ENCODE assay signal across 22 mouse cellular contexts in the genomic region with DNA sequence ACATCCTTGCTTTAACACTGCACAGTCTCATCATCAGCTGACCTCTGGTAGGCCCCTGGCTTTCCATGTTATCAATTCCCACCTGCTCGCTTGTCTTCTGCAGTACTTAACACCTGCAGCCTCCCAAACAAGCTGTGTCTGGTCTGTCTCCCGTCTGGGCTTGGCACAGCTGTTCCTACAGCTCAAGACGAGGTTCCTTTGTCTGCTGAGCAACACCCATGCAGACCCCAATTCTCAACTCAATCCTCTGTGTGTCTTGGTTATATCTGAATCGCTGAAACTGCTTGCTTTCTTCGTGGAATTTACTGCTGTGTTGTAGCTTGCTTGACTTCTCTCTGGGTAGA. TPM values are rescaled to one million over a fixed set of nuclear protein-coding genes. Genes with fewer than 3 reads are reported as not detected.
DNase-seq lines count a peak whose midpoint lies in the region; ATAC-seq and TF ChIP-seq lines count a peak whose summit lies in the region.
"Had no signal": no experiment of that assay in that cellular context is flagged by ENCODE, and none has a peak within 500 bp of the region (broad histone marks: within the 10 kb centered on the region; RNA-seq: fewer than 3 reads in every experiment).

No protein-coding gene starts in this region.

- no peaks in the 10 kb centered on the region for H3K36me3 ChIP-seq in intestine, embryonic 15.5 days
- no peaks in the 10 kb centered on the region for H3K36me3 ChIP-seq in intestine, postnatal 0 days (ENCODE audit: control insufficient read depth, insufficient read depth)
- H3K36me3 ChIP-seq in forebrain, embryonic 14.5 days (ENCODE audit: control insufficient read depth, insufficient read depth, low read length), result no peaks in the 10 kb centered on the region
- H3K36me3 ChIP-seq in hindbrain, embryonic 15.5 days, result no peaks in the 10 kb centered on the region
- H3K36me3 ChIP-seq in neural tube, embryonic 12.5 days, result no peaks in the 10 kb centered on the region
- H3K36me3 ChIP-seq: heart, embryonic 13.5 days; limb, embryonic 15.5 days had no signal

- no peaks in the 10 kb centered on the region for H3K9me3 ChIP-seq in intestine, embryonic 15.5 days
- no peaks in the 10 kb centered on the region for H3K9me3 ChIP-seq in intestine, postnatal 0 days (ENCODE audit: control insufficient read depth)
- no peaks in the 10 kb centered on the region for H3K9me3 ChIP-seq in forebrain, embryonic 14.5 days (replicated peaks; ENCODE audit: control insufficient read depth, low read length)
- H3K9me3 ChIP-seq in hindbrain, embryonic 15.5 days, result no peaks in the 10 kb centered on the region
- no peaks in the 10 kb centered on the region for H3K9me3 ChIP-seq in neural tube, embryonic 12.5 days
- H3K9me3 ChIP-seq: heart, embryonic 13.5 days; limb, embryonic 15.5 days had no signal

- TF ChIP-seq CTCF in intestine, postnatal 0 days (IDR thresholded peaks at IDR 0.05; ENCODE audit: low read depth), result no peak

- no peak overlapping the region for H3K9ac ChIP-seq in intestine, embryonic 15.5 days
- H3K9ac ChIP-seq in intestine, postnatal 0 days (ENCODE audit: low read depth, low read length), result no peak overlapping the region
- no peak overlapping the region; the same call in 1 of the 2 replicates for H3K9ac ChIP-seq in forebrain, embryonic 14.5 days (ENCODE audit: low read length)
- H3K9ac ChIP-seq in hindbrain, embryonic 15.5 days, result no peak overlapping the region
- H3K9ac ChIP-seq in neural tube, embryonic 12.5 days, result no peak overlapping the region
- H3K9ac ChIP-seq: heart, embryonic 13.5 days; limb, embryonic 15.5 days had no signal

- DNase-seq in forebrain, embryonic 14.5 days (ENCODE audit: low spot score), result peak; percentile 74
- no peak for DNase-seq in right cerebral cortex, adult 18-20 months
- DNase-seq in lung, postnatal 25 days (ENCODE audit: low spot score), result no peak
- DNase-seq: adrenal gland, postnatal 14 days; cerebellum, adult 18-20 months; heart, postnatal 36 days; kidney, adult 11 months; kidney, postnatal 14 days; lung, postnatal 14 days; thymus, adult 18-20 months had no signal

- H3K4me2 ChIP-seq in intestine, embryonic 15.5 days (replicated peaks), result no peak overlapping the region
- H3K4me2 ChIP-seq in intestine, postnatal 0 days (replicated peaks; ENCODE audit: low read depth), result no peak overlapping the region
- no peak overlapping the region for H3K4me2 ChIP-seq in forebrain, embryonic 14.5 days (ENCODE audit: low read length)
- H3K4me2 ChIP-seq in hindbrain, embryonic 15.5 days, result peak overlapping the region; percentile 13; the same call in 1 of the 2 replicates
- H3K4me2 ChIP-seq in neural tube, embryonic 12.5 days (replicated peaks), result 0 out of 2 replicates have a peak overlapping the region, but pooled peaks have one; percentile 2
- H3K4me2 ChIP-seq: heart, embryonic 13.5 days; limb, embryonic 15.5 days had no signal

- H3K27me3 ChIP-seq in intestine, embryonic 15.5 days (replicated peaks), result no peaks in the 10 kb centered on the region
- no peaks in the 10 kb centered on the region for H3K27me3 ChIP-seq in intestine, postnatal 0 days (replicated peaks; ENCODE audit: control insufficient read depth, insufficient read depth, low read length)
- H3K27me3 ChIP-seq in forebrain, embryonic 14.5 days (replicated peaks; ENCODE audit: control insufficient read depth, insufficient read depth, low read length), result no peaks in the 10 kb centered on the region
- H3K27me3 ChIP-seq in hindbrain, embryonic 15.5 days, result no peaks in the 10 kb centered on the region
- no peaks in the 10 kb centered on the region for H3K27me3 ChIP-seq in neural tube, embryonic 12.5 days (replicated peaks)
- H3K27me3 ChIP-seq: heart, embryonic 13.5 days; limb, embryonic 15.5 days had no signal

- 62% methylated on average over 5 of the region's 5 CpGs for WGBS in intestine, embryonic 15.5 days
- WGBS in intestine, postnatal 0 days, result 66% methylated on average over 5 of the region's 5 CpGs
- 45% methylated on average over 5 of the region's 5 CpGs for WGBS in forebrain, embryonic 14.5 days
- 39% methylated on average over 5 of the region's 5 CpGs for WGBS in hindbrain, embryonic 15.5 days
- WGBS in neural tube, embryonic 12.5 days, result 63% methylated on average over 5 of the region's 5 CpGs

- no peak overlapping the region for H3K27ac ChIP-seq in intestine, embryonic 15.5 days
- H3K27ac ChIP-seq in intestine, postnatal 0 days (ENCODE audit: low read depth, low read length), result no peak overlapping the region
- peak overlapping the region; percentile 89 for H3K27ac ChIP-seq in forebrain, embryonic 14.5 days (ENCODE audit: low read depth, low read length)
- peak overlapping the region; percentile 75 for H3K27ac ChIP-seq in hindbrain, embryonic 15.5 days (replicated peaks)
- H3K27ac ChIP-seq in neural tube, embryonic 12.5 days, result no peak overlapping the region; the same call in 1 of the 2 replicates
- H3K27ac ChIP-seq: heart, embryonic 13.5 days; left cerebral cortex, adult 2 months; limb, embryonic 15.5 days had no signal

- no peaks in the 10 kb centered on the region; the same call in 1 of the 2 replicates for H3K4me1 ChIP-seq in intestine, embryonic 15.5 days (replicated peaks)
- no peaks in the 10 kb centered on the region for H3K4me1 ChIP-seq in intestine, postnatal 0 days (replicated peaks; ENCODE audit: control insufficient read depth, insufficient read depth, low read length)
- H3K4me1 ChIP-seq in forebrain, embryonic 14.5 days (ENCODE audit: control insufficient read depth, insufficient read depth, low read length), result peaks cover 13% of the 10 kb centered on the region; the same call in 1 of the 2 replicates
- peaks cover 17% of the 10 kb centered on the region for H3K4me1 ChIP-seq in hindbrain, embryonic 15.5 days (replicated peaks)
- H3K4me1 ChIP-seq in neural tube, embryonic 12.5 days, result peaks cover 10% of the 10 kb centered on the region; the same call in 1 of the 2 replicates

- H3K4me3 ChIP-seq in intestine, embryonic 15.5 days (replicated peaks), result no peak overlapping the region
- H3K4me3 ChIP-seq in intestine, postnatal 0 days (ENCODE audit: low read depth, low read length), result no peak overlapping the region
- no peak overlapping the region for H3K4me3 ChIP-seq in forebrain, embryonic 14.5 days (ENCODE audit: low read depth, low read length)
- no peak overlapping the region for H3K4me3 ChIP-seq in hindbrain, embryonic 15.5 days
- H3K4me3 ChIP-seq in neural tube, embryonic 12.5 days, result no peak overlapping the region
- H3K4me3 ChIP-seq: heart, embryonic 13.5 days; left cerebral cortex, adult 2 months; limb, embryonic 15.5 days had no signal

- peak; percentile 8; the same call in 1 of the 2 replicates for ATAC-seq in intestine, embryonic 15.5 days
- ATAC-seq in intestine, postnatal 0 days, result no peak
- ATAC-seq in forebrain, embryonic 14.5 days, result peak; percentile 65
- no peak for ATAC-seq in hindbrain, embryonic 15.5 days (ENCODE audit: low FRiP score, low read depth)
- ATAC-seq in neural tube, embryonic 12.5 days (ENCODE audit: low FRiP score, low read depth), result no peak
- ATAC-seq in monocyte, adult 5-6 weeks (replicated peaks; ENCODE audit: insufficient number of reproducible peaks, low FRiP score, low TSS enrichment, poor library complexity, severe bottlenecking), result no peak

RNA-seq across cellular contexts. Expression of gene Cyp2j5, which starts 34.2 kb away (rescaled TPM):
- polyA plus RNA-seq in intestine, embryonic 15.5 days (2015; fragmentation: Nextera tagmentation; extraction: Ambion mirVana), result 0.11 and 0.14 TPM in 2 replicates
- polyA plus RNA-seq in intestine, postnatal 0 days (2015; fragmentation: Nextera tagmentation; extraction: Ambion mirVana), result 0.20 TPM in 1 of 2 replicates, not detected in the other
- not detected in 2 replicates for polyA plus RNA-seq in forebrain, embryonic 14.5 days (2014; fragmentation: Nextera tagmentation; extraction: Ambion mirVana)
- not detected in 2 replicates for polyA plus RNA-seq in hindbrain, embryonic 15.5 days (2015; fragmentation: Nextera tagmentation; extraction: Ambion mirVana)
- polyA plus RNA-seq in neural tube, embryonic 12.5 days (2016; fragmentation: Nextera tagmentation; extraction: Ambion mirVana), result not detected in 2 replicates
- not detected in 3 replicates for total RNA-seq in monocyte, adult 5-6 weeks (2017)
- total RNA-seq: granulocyte monocyte progenitor cell, adult 5-6 weeks; heart, postnatal 36 days; left cerebral cortex, adult 2 months; neutrophil, adult 5-6 weeks had no signal
- polyA plus RNA-seq: embryonic facial prominence, embryonic 11.5 days; heart, embryonic 13.5 days; limb, embryonic 15.5 days; urinary bladder, adult 2 months had no signal

Comparison
In these comparisons a context has a peak if more than half of its experiments do, and no peak if none do; other contexts are left out.
1. ATAC-seq: peak in intestine, embryonic 15.5 days (single experiment) and forebrain, embryonic 14.5 days (single experiment); none in intestine, postnatal 0 days (single experiment), hindbrain, embryonic 15.5 days (single experiment), neural tube, embryonic 12.5 days (single experiment) and monocyte, adult 5-6 weeks (single experiment).
2. H3K27ac ChIP-seq: peak in forebrain, embryonic 14.5 days (single experiment) and hindbrain, embryonic 15.5 days (single experiment); none in intestine, embryonic 15.5 days (single experiment), intestine, postnatal 0 days (single experiment) and neural tube, embryonic 12.5 days (single experiment).
3. H3K4me2 ChIP-seq: peak in hindbrain, embryonic 15.5 days (single experiment) and neural tube, embryonic 12.5 days (single experiment); none in intestine, embryonic 15.5 days (single experiment), intestine, postnatal 0 days (single experiment) and forebrain, embryonic 14.5 days (single experiment).